Mouse (Mus musculus) cerebellum, adult 18-20 months (tissue): ENCODE data around the gene Fkbp2.

Experiments
- DNase-seq, 2 experiments: peaks; one replicate each; pipeline ENCODE4 v3.0.0; 2021

Gene Fkbp2

DNA sequence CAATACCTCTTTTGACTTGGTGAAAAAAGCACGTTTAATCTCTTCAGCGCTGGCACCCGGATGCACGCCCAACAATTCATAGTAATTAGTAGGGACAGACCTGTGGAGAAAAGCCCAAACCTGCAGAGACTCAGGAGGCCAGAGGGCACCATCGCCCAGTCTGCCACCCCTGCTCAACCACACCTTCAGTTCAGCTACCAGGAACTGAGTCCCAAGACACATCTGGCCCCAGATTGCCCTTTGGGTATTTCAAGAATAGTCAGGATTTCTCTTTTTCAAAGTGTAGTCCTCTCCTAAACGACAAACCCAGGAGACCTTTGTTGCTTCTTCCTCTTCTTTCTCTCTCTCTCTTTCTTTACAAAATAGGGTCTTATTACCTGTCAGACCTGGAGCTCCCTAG lies 10.4 kb upstream of the Fkbp2 start:
- DNase-seq = peak in 1 of 2 experiments; percentile 12

DNA sequence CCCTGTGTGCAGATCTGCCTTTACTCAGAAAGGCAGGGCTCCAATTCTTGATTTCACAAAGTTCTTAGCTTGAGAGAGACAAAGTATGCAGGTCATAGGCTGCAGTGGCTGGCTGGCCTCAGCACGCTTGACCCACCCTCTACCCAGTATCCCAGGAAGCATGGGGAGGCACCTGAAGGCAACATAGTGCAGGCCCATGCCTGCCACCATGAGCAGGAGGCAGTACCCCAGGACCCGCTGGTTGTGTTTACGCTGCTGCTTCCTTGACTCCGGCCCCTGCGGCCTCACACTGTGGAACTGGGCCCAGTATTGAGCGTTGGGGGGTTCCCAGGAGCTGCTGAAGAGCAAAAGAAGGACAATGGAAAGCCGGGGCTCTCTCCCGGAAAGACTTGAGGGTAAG lies 8.9 kb upstream of the Fkbp2 start:
- no peak for DNase-seq

DNA sequence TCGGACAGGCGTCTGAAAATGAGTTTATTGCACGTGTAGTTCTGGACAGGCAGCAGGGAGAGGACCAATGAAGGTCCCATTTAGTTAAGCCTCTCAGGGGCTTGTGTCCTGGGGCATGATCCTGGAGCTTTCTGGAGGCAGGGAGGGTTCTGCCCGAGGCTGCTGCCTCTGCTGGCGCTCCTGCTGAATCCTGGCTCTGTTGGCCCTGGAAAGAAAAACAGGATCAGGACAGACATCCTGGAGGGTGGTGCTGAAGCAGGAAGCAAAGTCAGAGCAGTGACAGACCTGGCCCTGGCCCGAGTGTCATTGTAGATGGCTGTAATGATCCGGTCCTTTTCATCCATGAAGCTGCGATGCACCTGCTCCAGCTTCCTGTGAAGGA lies 7.6 kb upstream of the Fkbp2 start:
- no peak for DNase-seq

DNA sequence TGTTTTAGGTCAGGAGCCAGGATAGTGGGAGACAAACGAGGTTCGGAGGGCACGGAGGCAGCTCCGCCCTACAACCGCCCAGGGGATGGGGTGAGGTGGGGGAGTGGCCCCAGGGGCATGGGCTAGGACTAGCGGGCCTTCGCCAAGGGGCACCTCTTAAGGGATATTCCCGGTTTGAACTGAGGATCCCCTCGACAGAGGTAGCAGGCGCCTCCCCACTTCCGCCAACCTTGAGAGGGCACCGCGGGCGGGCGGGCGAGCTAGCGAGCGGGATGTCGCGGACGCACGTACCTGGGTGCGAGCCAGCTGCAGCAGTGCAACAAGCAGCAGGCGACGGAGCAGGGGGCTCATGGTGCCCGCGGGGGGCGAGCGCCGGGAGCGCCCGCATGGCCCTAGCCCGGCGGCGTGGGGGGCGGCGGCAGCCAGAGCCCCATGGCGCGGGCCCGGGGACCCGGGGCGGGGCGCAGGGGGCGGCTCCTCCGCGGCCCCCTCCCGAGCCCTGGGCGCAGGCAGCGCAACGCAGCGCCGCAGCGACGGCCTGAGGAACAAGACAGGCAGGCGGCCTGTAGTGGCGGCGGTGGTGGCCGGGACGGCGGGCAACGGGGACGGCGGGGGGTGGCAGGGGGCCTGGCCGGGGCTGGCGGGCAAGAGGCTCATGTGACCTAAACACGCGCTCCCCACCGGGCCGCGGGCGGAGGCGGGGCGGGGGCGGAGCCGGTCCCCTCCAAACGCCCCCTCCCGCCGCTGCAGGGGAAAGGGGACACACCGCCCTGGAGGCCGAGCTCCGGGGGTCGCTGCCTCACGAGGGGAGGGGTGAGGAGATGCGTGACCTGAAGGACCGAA lies 7.0 kb upstream of the Fkbp2 start, which contains the start of gene Vegfb:
TSS of gene Vegfb (minus strand) at position 591 of the 843 bp plus-strand sequence.
- peak; percentile 69 to 79 for DNase-seq

GRCm38 (mm10) chr19:6985951-6986708 lies 5.8 kb upstream of the Fkbp2 start:
- no peak for DNase-seq

- DNase-seq = no peak
These were observed 5.0 kb upstream of the Fkbp2 start for GRCm38 (mm10) chr19:6985300-6985699.

- no peak for DNase-seq
These were observed 3.3 kb upstream of the Fkbp2 start for GRCm38 (mm10) chr19:6983621-6984020.

- no peak for DNase-seq
These were observed 1.2 kb upstream of the Fkbp2 start for GRCm38 (mm10) chr19:6981465-6981864.

DNA sequence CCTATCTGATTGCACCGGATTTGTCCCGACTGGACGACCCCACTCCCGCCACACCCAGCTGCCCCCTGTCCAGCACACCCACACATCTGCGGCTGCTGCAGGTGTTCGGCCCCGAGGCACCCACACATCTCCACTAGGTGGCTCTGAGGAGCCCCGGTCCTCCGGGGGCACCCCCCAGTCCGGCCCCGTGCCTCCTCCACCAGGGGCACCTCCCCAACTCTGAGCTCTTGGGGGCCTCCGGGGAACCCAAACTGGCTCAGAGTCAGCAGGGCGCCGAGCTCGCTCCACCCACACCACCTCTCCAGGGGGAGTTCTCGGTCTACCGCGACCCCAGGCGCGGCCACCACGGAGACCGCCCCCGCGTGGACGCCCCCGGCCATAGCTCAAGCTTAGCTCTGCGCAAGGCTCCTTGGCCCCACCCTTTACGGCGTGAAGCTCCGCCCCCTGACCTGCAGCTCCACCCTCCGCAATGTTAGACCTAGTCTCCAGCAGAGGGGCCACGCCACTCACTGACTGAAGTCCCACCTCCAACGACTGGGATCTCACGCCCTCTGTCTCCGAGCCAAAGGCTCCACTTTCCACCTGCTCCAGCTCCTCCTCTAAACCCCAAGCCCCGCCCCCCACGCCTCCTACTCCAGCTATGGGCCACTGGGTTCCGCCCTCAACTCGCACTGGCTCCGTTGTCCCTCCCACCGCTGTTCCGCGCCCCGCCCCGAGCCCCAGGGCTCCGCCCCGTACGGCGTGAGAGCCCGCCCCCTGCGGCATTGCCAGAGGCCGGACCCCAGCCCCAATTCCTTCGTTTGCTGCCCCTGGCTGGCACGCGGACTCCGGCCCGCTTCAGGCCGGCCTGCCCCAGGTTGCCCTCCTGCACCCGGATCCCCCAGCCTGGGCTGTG lies 568 bp downstream of the Fkbp2 start:
- peak; percentile 99 for DNase-seq

DNA sequence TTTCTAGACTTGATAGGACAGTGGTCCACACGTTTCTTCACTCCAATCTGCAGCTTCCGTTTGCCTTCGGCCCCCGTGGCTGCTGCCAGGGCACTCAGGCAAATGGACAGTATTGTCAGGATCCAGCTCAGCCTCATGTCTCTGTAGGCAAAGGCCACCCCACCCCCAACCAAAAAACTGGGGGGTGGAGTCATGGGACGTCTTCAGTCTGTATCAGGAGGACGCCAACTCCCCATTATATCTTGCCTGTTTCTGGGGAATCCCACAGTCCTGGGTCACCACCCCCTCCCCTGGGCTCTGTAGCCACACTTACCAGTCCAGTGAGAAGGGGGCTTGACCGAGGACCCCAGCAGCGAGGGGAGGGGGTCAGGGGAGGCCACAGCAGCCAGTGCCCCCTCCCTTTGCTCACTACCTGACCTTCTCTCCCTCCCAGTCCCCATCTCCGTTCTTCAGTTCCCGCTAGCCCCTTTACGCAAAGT lies 1.3 kb downstream of the Fkbp2 start:
- peak in 1 of 2 experiments; percentile 58 for DNase-seq

- no peak for DNase-seq
These were observed 1.7 kb downstream of the Fkbp2 start for GRCm38 (mm10) chr19:6978639-6978974.

GRCm38 (mm10) chr19:6977759-6978638 lies 2.3 kb downstream of the Fkbp2 start:
- no peak for DNase-seq

- DNase-seq = peak; percentile 42 to 50
These were observed 4.5 kb downstream of the Fkbp2 start, which contains the start of gene Plcb3 for GRCm38 (mm10) chr19:6975537-6976521. Gene Plcb3, minus strand, starts transcription at chr19:6976470.

GRCm38 (mm10) chr19:6974211-6975205 lies 5.8 kb downstream of the Fkbp2 start, which contains the start of gene Ppp1r14b:
Gene Ppp1r14b, plus strand, starts transcription at chr19:6974968.
- DNase-seq = peak; percentile 58 to 61

DNA sequence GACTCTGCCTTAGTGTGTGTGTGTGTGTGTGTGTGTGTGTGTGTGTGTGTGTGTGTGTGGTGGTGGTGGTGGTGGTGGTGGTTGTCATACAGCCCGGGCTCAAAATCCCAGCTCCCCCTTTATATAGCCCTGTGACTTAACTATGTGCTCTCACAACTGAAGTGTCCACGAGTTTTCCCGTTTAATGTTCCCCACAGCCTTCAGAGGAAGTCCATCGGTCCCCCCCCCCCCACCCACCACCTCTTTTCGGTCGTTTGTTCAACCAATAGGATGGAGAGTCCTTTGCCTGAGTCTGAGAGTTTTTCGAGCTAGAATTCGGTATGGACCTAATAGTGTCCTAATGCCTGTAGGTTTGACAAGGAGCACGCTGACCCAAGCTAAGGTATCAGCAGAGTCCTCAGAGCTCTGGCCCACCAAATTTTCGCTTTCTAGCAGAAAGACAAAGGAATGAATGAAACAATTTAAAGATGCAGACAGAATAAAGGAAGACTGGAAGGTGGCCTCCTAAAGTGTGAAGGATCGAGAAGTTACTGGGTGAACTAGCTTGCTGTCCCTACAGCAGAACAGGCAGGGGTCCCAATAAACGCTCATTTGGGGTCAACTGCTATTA lies 6.6 kb downstream of the Fkbp2 start:
- DNase-seq = no peak

GRCm38 (mm10) chr19:6972247-6972917 lies 7.9 kb downstream of the Fkbp2 start:
- DNase-seq = no peak

DNA sequence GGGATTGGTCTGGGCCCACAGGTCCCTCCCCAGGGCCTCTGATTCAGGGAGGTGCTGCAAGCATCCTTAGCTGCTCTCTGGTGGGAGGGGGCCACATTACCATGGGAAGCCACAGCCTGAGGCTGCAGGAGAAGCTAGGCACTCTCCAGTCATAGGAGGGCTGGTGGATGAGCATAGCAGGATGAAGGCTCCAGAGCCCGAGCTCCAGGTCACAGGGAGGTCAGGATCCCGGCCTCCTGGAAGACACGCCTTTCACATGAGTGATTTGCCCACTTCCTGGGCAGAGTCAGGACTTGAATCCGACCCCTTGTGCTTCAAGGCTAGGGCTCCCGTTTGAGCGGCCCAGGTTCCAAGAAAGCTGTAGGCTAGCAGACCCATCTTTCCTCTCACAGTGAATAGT lies 8.7 kb downstream of the Fkbp2 start:
- DNase-seq = no peak

DNA sequence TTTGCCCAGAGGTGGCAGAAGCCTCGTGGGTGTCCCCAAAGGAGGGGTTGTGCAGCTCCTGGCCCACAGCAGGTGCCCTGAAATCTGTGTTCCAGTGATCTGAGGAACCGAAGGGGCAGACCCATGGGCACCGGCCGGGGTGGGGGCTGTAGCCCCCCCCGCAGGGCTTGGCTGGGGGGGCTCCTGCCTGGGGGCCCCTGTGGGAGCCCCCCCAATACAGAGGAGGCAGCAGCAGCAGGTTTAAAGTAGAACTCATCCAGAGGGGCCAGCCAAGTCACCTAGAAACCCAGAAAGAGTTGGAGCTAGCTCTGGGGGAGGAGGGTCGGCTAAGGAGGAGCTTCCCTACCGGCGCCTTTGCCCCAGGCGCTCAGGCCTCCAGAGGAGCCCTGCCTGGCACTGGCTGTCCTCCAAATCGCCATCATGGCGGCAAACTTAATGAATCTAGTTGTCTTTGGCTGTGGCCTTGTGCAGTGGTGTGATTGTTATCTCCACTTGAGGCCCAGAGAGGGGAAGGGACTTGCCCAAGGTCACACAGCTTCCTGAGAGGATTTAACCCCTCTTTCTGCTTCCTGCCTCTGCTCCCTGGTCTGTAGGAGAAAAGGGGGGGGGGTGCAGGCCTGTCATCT lies 9.7 kb downstream of the Fkbp2 start:
- DNase-seq = no peak
